Mouse (Mus musculus) neural tube, embryonic 11.5 days (tissue): Measurements from ENCODE around the gene Dtx2. TPM values are rescaled to one million over a fixed set of nuclear protein-coding genes. Genes with fewer than 3 reads are reported as not detected.
"Not testable (repeated sequence)": the region's sequence is repeated elsewhere in the genome, so short reads cannot be mapped to it uniquely, and the experiment has no call there.

Source experiments
- ATAC-seq: fragments of 200-750 bp; cut with Nextera tagmentation; 2 replicates; pipeline ENCODE4 v1.8.0; 2017; ENCODE audit warnings: moderate number of reproducible peaks, mild to moderate bottlenecking, moderate TSS enrichment, moderate library complexity; ENCODE audit not compliant: insufficient read depth, low FRiP score, low TSS enrichment
- DNase-seq: peaks from one replicate; pipeline ENCODE4 v3.0.0-alpha.2; 2015; ENCODE audit warnings: low spot score
- H3K27ac ChIP-seq: fragments of 300-500 bp; sonication (generic); 2 replicates; pipeline ENCODE4 v1.5.1; 2014; ENCODE audit warnings: low read depth, mild to moderate bottlenecking, low read length
- H3K27me3 ChIP-seq: fragments of 300-500 bp; sonication (generic); 2 replicates; pipeline ENCODE4 v1.6.1; 2014; ENCODE audit warnings: mild to moderate bottlenecking, low read length, mixed read lengths; ENCODE audit not compliant: control insufficient read depth, insufficient read depth
- H3K36me3 ChIP-seq: fragments of 300-500 bp; sonication (generic); 2 replicates; pipeline ENCODE4 v1.6.1; 2014; ENCODE audit warnings: mild to moderate bottlenecking, low read length, moderate library complexity, mixed read lengths; ENCODE audit not compliant: control insufficient read depth, insufficient read depth
- H3K4me1 ChIP-seq: fragments of 300-500 bp; sonication (generic); 2 replicates; pipeline ENCODE4 v1.6.1; 2014; ENCODE audit warnings: low read length, mixed read lengths; ENCODE audit not compliant: control insufficient read depth, insufficient read depth
- H3K4me2 ChIP-seq: fragments of 300-500 bp; sonication (generic); 2 replicates; pipeline ENCODE4 v1.6.1; 2014; ENCODE audit warnings: low read depth, mild to moderate bottlenecking, moderate library complexity
- H3K4me3 ChIP-seq: fragments of 300-500 bp; sonication (generic); 2 replicates; pipeline ENCODE4 v1.5.1; 2014; ENCODE audit warnings: low read depth, low read length
- H3K9ac ChIP-seq: fragments of 300-500 bp; sonication (generic); 2 replicates; pipeline ENCODE4 v1.6.1; 2014; ENCODE audit warnings: mild to moderate bottlenecking, low read length
- H3K9me3 ChIP-seq: fragments of 300-500 bp; sonication (generic); 2 replicates; pipeline ENCODE4 v1.6.1; 2016; ENCODE audit warnings: low read length; ENCODE audit not compliant: control insufficient read depth
- WGBS: fragments of 180-500 bp; shearing (Covaris S2); extraction: QIAGEN DNeasy Blood & Tissue Kit; methylation state at CpG from one replicate; pipeline ENCODE4 v1.1.7; 2014; 5-methylcytosine and 5-hydroxymethylcytosine counted together
- polyA plus RNA-seq: library from polyadenylated mRNA; unstranded; fragments of >200 nt; fragmentation: Nextera tagmentation; extraction: Ambion mirVana; gene quantifications from 2 replicates; pipeline ENCODE4 v1.2.1, GENCODE M21; 2014

Dtx2 gene
- polyA plus RNA-seq, 1 experiment from 2014 or later = 31.8 TPM

- no peak for ATAC-seq
- Histone ChIP-seq H3K36me3 (no peaks in the 10 kb centered on the region), H3K27me3 (no peaks in the 10 kb centered on the region), H3K4me1 (no peaks in the 10 kb centered on the region), H3K9ac (no peak overlapping the region), H3K4me3 (no peak overlapping the region), H3K4me2 (no peak overlapping the region), H3K9me3 (no peaks in the 10 kb centered on the region), H3K27ac (no peak overlapping the region)
- WGBS = 92% methylated on average over 8 of the region's 8 CpGs
- DNase-seq = no peak
Measured at GRCm38 (mm10) chr5:136041666-136042065, 47.1 kb downstream of the Dtx2 start.

- Histone ChIP-seq H3K27ac (no peak overlapping the region), H3K27me3 (no peaks in the 10 kb centered on the region), H3K36me3 (no peaks in the 10 kb centered on the region), H3K4me3 (no peak overlapping the region), H3K9ac (no peak overlapping the region), H3K4me2 (no peak overlapping the region), H3K9me3 (no peaks in the 10 kb centered on the region), H3K4me1 (no peaks in the 10 kb centered on the region)
- 71% methylated on average over 13 of the region's 13 CpGs for WGBS
- ATAC-seq = no peak
- no peak for DNase-seq
Measured at GRCm38 (mm10) chr5:136044865-136045264, 50.3 kb downstream of the Dtx2 start.

GRCm38 (mm10) chr5:136045408-136045807 is 50.8 kb downstream of the Dtx2 start:
- DNase-seq = peak; percentile 25

GRCm38 (mm10) chr5:136045987-136046386 is 51.4 kb downstream of the Dtx2 start:
- no peaks in the 10 kb centered on the region for H3K27me3 ChIP-seq
- no peaks in the 10 kb centered on the region for H3K9me3 ChIP-seq
- no peak overlapping the region for H3K9ac ChIP-seq
- no peaks in the 10 kb centered on the region for H3K36me3 ChIP-seq
- ATAC-seq (no peak), DNase-seq (peak; percentile 91)
- H3K4me2 ChIP-seq = no peak overlapping the region
- no peak overlapping the region for H3K4me3 ChIP-seq
- no peaks in the 10 kb centered on the region; the same call in 1 of the 2 replicates for H3K4me1 ChIP-seq
- no peak overlapping the region for H3K27ac ChIP-seq
- 3% methylated on average over 10 of the region's 10 CpGs for WGBS

More at GRCm38 (mm10) chr5:136045408-136045807, 50.8 kb downstream of the Dtx2 start:
- 47% methylated on average over 9 of the region's 9 CpGs for WGBS
- no peak overlapping the region for H3K4me2 ChIP-seq
- no peak overlapping the region for H3K9ac ChIP-seq
- no peak overlapping the region for H3K4me3 ChIP-seq
- H3K9me3 ChIP-seq = no peaks in the 10 kb centered on the region
- no peaks in the 10 kb centered on the region for H3K4me1 ChIP-seq
- ATAC-seq = no peak
- no peaks in the 10 kb centered on the region for H3K36me3 ChIP-seq
- no peaks in the 10 kb centered on the region for H3K27me3 ChIP-seq
- no peak overlapping the region for H3K27ac ChIP-seq

- not testable (repeated sequence) for H3K4me2 ChIP-seq, H3K27me3 ChIP-seq, ATAC-seq, H3K4me3 ChIP-seq, H3K9me3 ChIP-seq, H3K9ac ChIP-seq, H3K27ac ChIP-seq, H3K36me3 ChIP-seq, H3K4me1 ChIP-seq, DNase-seq
Measured at GRCm38 (mm10) chr5:136048541-136048940, 53.9 kb downstream of the Dtx2 start.

GRCm38 (mm10) chr5:136049926-136050325 is 55.3 kb downstream of the Dtx2 start:
- Histone ChIP-seq H3K4me3 (no peak overlapping the region), H3K9me3 (no peaks in the 10 kb centered on the region), H3K36me3 (no peaks in the 10 kb centered on the region), H3K4me1 (peaks cover 6% of the 10 kb centered on the region; the same call in 1 of the 2 replicates), H3K4me2 (no peak overlapping the region), H3K27ac (no peak overlapping the region), H3K27me3 (no peaks in the 10 kb centered on the region), H3K9ac (no peak overlapping the region)
- DNase-seq = no peak
- WGBS = 49% methylated on average over 6 of the region's 6 CpGs
- ATAC-seq = no peak

- 7% methylated on average over 10 of the region's 10 CpGs for WGBS
- Histone ChIP-seq H3K36me3 (no peaks in the 10 kb centered on the region), H3K27me3 (no peaks in the 10 kb centered on the region), H3K4me2 (peak overlapping the region; percentile 2; the same call in 1 of the 2 replicates), H3K9me3 (no peaks in the 10 kb centered on the region), H3K27ac (peak overlapping the region; percentile 79), H3K9ac (no peak overlapping the region), H3K4me3 (no peak overlapping the region), H3K4me1 (peaks cover 6% of the 10 kb centered on the region; the same call in 1 of the 2 replicates)
- DNase-seq = peak; percentile 82
- ATAC-seq = peak; percentile 91
Measured at GRCm38 (mm10) chr5:136051231-136052085, 56.9 kb downstream of the Dtx2 start.

GRCm38 (mm10) chr5:136052861-136053655 is 58.5 kb downstream of the Dtx2 start:
- Histone ChIP-seq H3K27me3 (no peaks in the 10 kb centered on the region), H3K4me3 (no peak overlapping the region), H3K9ac (no peak overlapping the region), H3K4me1 (peaks cover 6% of the 10 kb centered on the region; the same call in 1 of the 2 replicates), H3K27ac (no peak overlapping the region), H3K9me3 (no peaks in the 10 kb centered on the region), H3K4me2 (no peak overlapping the region), H3K36me3 (no peaks in the 10 kb centered on the region)
- DNase-seq = no peak
- ATAC-seq = no peak
- 85% methylated on average over 8 of the region's 8 CpGs for WGBS
